Mouse (Mus musculus): ENCODE data around the gene Fmnl2. TPM values are rescaled to one million over a fixed set of nuclear protein-coding genes. Genes with fewer than 3 reads are reported as not detected.

Fmnl2 gene
- polyA plus RNA-seq, 1 experiment from 2014 or later, result 17.2 TPM

GRCm38 (mm10) chr2:52859466-52859840 lies 1.8 kb downstream of the Fmnl2 start:
- ATAC-seq (ENCODE audit: low FRiP score, low TSS enrichment), result no peak
- WGBS, result 1% methylated on average over 7 of the region's 7 CpGs
- H3K4me3 ChIP-seq (replicated peaks; ENCODE audit: low read depth, low read length), result peak overlapping the region; percentile 85
- no peaks in the 10 kb centered on the region for H3K27me3 ChIP-seq (ENCODE audit: control insufficient read depth, insufficient read depth, low read length)
- H3K9ac ChIP-seq (replicated peaks; ENCODE audit: low read length), result peak overlapping the region; percentile 79; the same call in 1 of the 2 replicates
- H3K36me3 ChIP-seq (ENCODE audit: control insufficient read depth, insufficient read depth, low read length), result no peaks in the 10 kb centered on the region
- peak overlapping the region; percentile 95 for H3K4me2 ChIP-seq (ENCODE audit: low read length)
- peaks cover 32% of the 10 kb centered on the region for H3K4me1 ChIP-seq (ENCODE audit: control insufficient read depth, insufficient read depth, low read length)
- H3K9me3 ChIP-seq (ENCODE audit: control insufficient read depth, low read length), result no peaks in the 10 kb centered on the region
- no peak overlapping the region; the same call in 1 of the 2 replicates for H3K27ac ChIP-seq (replicated peaks; ENCODE audit: low read depth, low read length)
- peak; percentile 42 for DNase-seq

- Histone ChIP-seq H3K27ac (replicated peaks; ENCODE audit: low read depth, low read length) (no peak overlapping the region), H3K9ac (replicated peaks; ENCODE audit: low read length) (peak overlapping the region; percentile 79), H3K4me1 (ENCODE audit: control insufficient read depth, insufficient read depth, low read length) (peaks cover 32% of the 10 kb centered on the region), H3K4me2 (ENCODE audit: low read length) (peak overlapping the region; percentile 95), H3K27me3 (ENCODE audit: control insufficient read depth, insufficient read depth, low read length) (no peaks in the 10 kb centered on the region), H3K4me3 (replicated peaks; ENCODE audit: low read depth, low read length) (peak overlapping the region; percentile 85), H3K9me3 (ENCODE audit: control insufficient read depth, low read length) (no peaks in the 10 kb centered on the region), H3K36me3 (ENCODE audit: control insufficient read depth, insufficient read depth, low read length) (no peaks in the 10 kb centered on the region)
- ATAC-seq (ENCODE audit: low FRiP score, low TSS enrichment) (no peak), DNase-seq (peak; percentile 31)
- WGBS, result 23% methylated on average over 8 of the region's 8 CpGs
Observed at GRCm38 (mm10) chr2:52860111-52860775, 2.6 kb downstream of the Fmnl2 start.

GRCm38 (mm10) chr2:52862046-52862759 lies 4.5 kb downstream of the Fmnl2 start:
- Histone ChIP-seq H3K36me3 (ENCODE audit: control insufficient read depth, insufficient read depth, low read length) (peaks cover 2% of the 10 kb centered on the region; the same call in 1 of the 2 replicates), H3K4me2 (ENCODE audit: low read length) (no peak overlapping the region), H3K4me1 (ENCODE audit: control insufficient read depth, insufficient read depth, low read length) (peaks cover 32% of the 10 kb centered on the region), H3K9ac (replicated peaks; ENCODE audit: low read length) (no peak overlapping the region), H3K27ac (replicated peaks; ENCODE audit: low read depth, low read length) (no peak overlapping the region), H3K4me3 (replicated peaks; ENCODE audit: low read depth, low read length) (no peak overlapping the region), H3K9me3 (ENCODE audit: control insufficient read depth, low read length) (no peaks in the 10 kb centered on the region), H3K27me3 (ENCODE audit: control insufficient read depth, insufficient read depth, low read length) (no peaks in the 10 kb centered on the region)
- DNase-seq (no peak), ATAC-seq (ENCODE audit: low FRiP score, low TSS enrichment) (no peak)
- WGBS, result 88% methylated on average over 9 of the region's 9 CpGs

GRCm38 (mm10) chr2:52862760-52863124 lies 5.1 kb downstream of the Fmnl2 start:
- Histone ChIP-seq H3K4me3 (replicated peaks; ENCODE audit: low read depth, low read length) (no peak overlapping the region), H3K27ac (replicated peaks; ENCODE audit: low read depth, low read length) (no peak overlapping the region), H3K9ac (replicated peaks; ENCODE audit: low read length) (no peak overlapping the region), H3K4me1 (ENCODE audit: control insufficient read depth, insufficient read depth, low read length) (peaks cover 32% of the 10 kb centered on the region), H3K36me3 (ENCODE audit: control insufficient read depth, insufficient read depth, low read length) (peaks cover 8% of the 10 kb centered on the region), H3K9me3 (ENCODE audit: control insufficient read depth, low read length) (no peaks in the 10 kb centered on the region), H3K4me2 (ENCODE audit: low read length) (no peak overlapping the region), H3K27me3 (ENCODE audit: control insufficient read depth, insufficient read depth, low read length) (no peaks in the 10 kb centered on the region)
- ATAC-seq (ENCODE audit: low FRiP score, low TSS enrichment) (no peak), DNase-seq (no peak)
- whole genome bisulfite sequencing, result 84% methylated on average over 4 of the region's 4 CpGs

GRCm38 (mm10) chr2:52864635-52865034 lies 7.0 kb downstream of the Fmnl2 start:
- Histone ChIP-seq H3K9me3 (ENCODE audit: control insufficient read depth, low read length) (no peaks in the 10 kb centered on the region), H3K4me3 (replicated peaks; ENCODE audit: low read depth, low read length) (no peak overlapping the region), H3K27ac (replicated peaks; ENCODE audit: low read depth, low read length) (no peak overlapping the region), H3K27me3 (ENCODE audit: control insufficient read depth, insufficient read depth, low read length) (no peaks in the 10 kb centered on the region), H3K36me3 (ENCODE audit: control insufficient read depth, insufficient read depth, low read length) (peaks cover 13% of the 10 kb centered on the region), H3K4me1 (ENCODE audit: control insufficient read depth, insufficient read depth, low read length) (peaks cover 26% of the 10 kb centered on the region), H3K9ac (replicated peaks; ENCODE audit: low read length) (no peak overlapping the region), H3K4me2 (ENCODE audit: low read length) (no peak overlapping the region)
- 96% methylated on average over 7 of the region's 7 CpGs for WGBS
- no peak for DNase-seq
- no peak for ATAC-seq (ENCODE audit: low FRiP score, low TSS enrichment)

GRCm38 (mm10) chr2:52866151-52866550 lies 8.5 kb downstream of the Fmnl2 start:
- no peak overlapping the region for H3K4me2 ChIP-seq (ENCODE audit: low read length)
- peaks cover 11% of the 10 kb centered on the region; the same call in 1 of the 2 replicates for H3K4me1 ChIP-seq (ENCODE audit: control insufficient read depth, insufficient read depth, low read length)
- 78% methylated on average over 3 of the region's 3 CpGs for WGBS
- ATAC-seq (ENCODE audit: low FRiP score, low TSS enrichment) (no peak), DNase-seq (no peak)
- no peak overlapping the region for H3K4me3 ChIP-seq (replicated peaks; ENCODE audit: low read depth, low read length)
- H3K9me3 ChIP-seq (ENCODE audit: control insufficient read depth, low read length), result no peaks in the 10 kb centered on the region
- no peak overlapping the region for H3K9ac ChIP-seq (replicated peaks; ENCODE audit: low read length)
- H3K36me3 ChIP-seq (ENCODE audit: control insufficient read depth, insufficient read depth, low read length), result peaks cover 13% of the 10 kb centered on the region
- no peak overlapping the region for H3K27ac ChIP-seq (replicated peaks; ENCODE audit: low read depth, low read length)
- no peaks in the 10 kb centered on the region for H3K27me3 ChIP-seq (ENCODE audit: control insufficient read depth, insufficient read depth, low read length)

- Histone ChIP-seq H3K27ac (replicated peaks; ENCODE audit: low read depth, low read length) (no peak overlapping the region), H3K4me3 (replicated peaks; ENCODE audit: low read depth, low read length) (no peak overlapping the region), H3K4me1 (ENCODE audit: control insufficient read depth, insufficient read depth, low read length) (no peaks in the 10 kb centered on the region), H3K4me2 (ENCODE audit: low read length) (no peak overlapping the region), H3K36me3 (ENCODE audit: control insufficient read depth, insufficient read depth, low read length) (peaks cover 13% of the 10 kb centered on the region), H3K9ac (replicated peaks; ENCODE audit: low read length) (no peak overlapping the region), H3K9me3 (ENCODE audit: control insufficient read depth, low read length) (no peaks in the 10 kb centered on the region), H3K27me3 (ENCODE audit: control insufficient read depth, insufficient read depth, low read length) (no peaks in the 10 kb centered on the region)
- 95% methylated on average over 9 of the region's 9 CpGs for WGBS
- ATAC-seq (ENCODE audit: low FRiP score, low TSS enrichment) (no peak), DNase-seq (no peak)
Observed at GRCm38 (mm10) chr2:52867781-52868180, 10.1 kb downstream of the Fmnl2 start.

- peaks cover 13% of the 10 kb centered on the region for H3K36me3 ChIP-seq (ENCODE audit: control insufficient read depth, insufficient read depth, low read length)
- 81% methylated on average over 5 of the region's 5 CpGs for WGBS
- H3K4me2 ChIP-seq (ENCODE audit: low read length), result no peak overlapping the region
- H3K9ac ChIP-seq (replicated peaks; ENCODE audit: low read length), result no peak overlapping the region
- H3K4me1 ChIP-seq (ENCODE audit: control insufficient read depth, insufficient read depth, low read length), result peaks cover 2% of the 10 kb centered on the region; the same call in 1 of the 2 replicates
- ATAC-seq (ENCODE audit: low FRiP score, low TSS enrichment) (no peak), DNase-seq (no peak)
- no peaks in the 10 kb centered on the region for H3K9me3 ChIP-seq (ENCODE audit: control insufficient read depth, low read length)
- no peak overlapping the region for H3K4me3 ChIP-seq (replicated peaks; ENCODE audit: low read depth, low read length)
- no peaks in the 10 kb centered on the region for H3K27me3 ChIP-seq (ENCODE audit: control insufficient read depth, insufficient read depth, low read length)
- H3K27ac ChIP-seq (replicated peaks; ENCODE audit: low read depth, low read length), result no peak overlapping the region
Observed at GRCm38 (mm10) chr2:52868181-52868580, 10.5 kb downstream of the Fmnl2 start.

GRCm38 (mm10) chr2:52872636-52873035 lies 15.0 kb downstream of the Fmnl2 start:
- no peaks in the 10 kb centered on the region for H3K9me3 ChIP-seq (ENCODE audit: control insufficient read depth, low read length)
- peaks cover 5% of the 10 kb centered on the region; the same call in 1 of the 2 replicates for H3K4me1 ChIP-seq (ENCODE audit: control insufficient read depth, insufficient read depth, low read length)
- no peak overlapping the region for H3K27ac ChIP-seq (replicated peaks; ENCODE audit: low read depth, low read length)

More at GRCm38 (mm10) chr2:52872636-52873035, 15.0 kb downstream of the Fmnl2 start:
- Histone ChIP-seq H3K36me3 (ENCODE audit: control insufficient read depth, insufficient read depth, low read length) (peaks cover 6% of the 10 kb centered on the region), H3K4me2 (ENCODE audit: low read length) (no peak overlapping the region), H3K4me3 (replicated peaks; ENCODE audit: low read depth, low read length) (no peak overlapping the region), H3K27me3 (ENCODE audit: control insufficient read depth, insufficient read depth, low read length) (no peaks in the 10 kb centered on the region), H3K9ac (replicated peaks; ENCODE audit: low read length) (no peak overlapping the region)
- no peak for ATAC-seq (ENCODE audit: low FRiP score, low TSS enrichment)
- DNase-seq, result no peak
- 86% methylated on average over 5 of the region's 5 CpGs for WGBS
